Mouse (Mus musculus) neural tube, embryonic 14.5 days (tissue): ENCODE data around the gene Myo1h. TPM values are rescaled to one million over a fixed set of nuclear protein-coding genes. Genes with fewer than 3 reads are reported as not detected.

ENCODE experiments used
- ATAC-seq: fragments of 200-750 bp; cut with Nextera tagmentation; 2 replicates; pipeline ENCODE4 v1.8.0; 2017; ENCODE audit warnings: low read depth, mild to moderate bottlenecking, moderate TSS enrichment, moderate library complexity
- H3K27ac ChIP-seq: fragments of 300-500 bp; sonication (generic); 2 replicates; pipeline ENCODE4 v1.5.1; 2014; ENCODE audit warnings: low read depth, mild to moderate bottlenecking, control low read depth, low read length, moderate library complexity, mixed read lengths
- H3K27me3 ChIP-seq: fragments of 300-500 bp; sonication (generic); 2 replicates; pipeline ENCODE4 v1.6.1; 2014; ENCODE audit warnings: low read length; ENCODE audit not compliant: control insufficient read depth, insufficient read depth
- H3K36me3 ChIP-seq: fragments of 300-500 bp; sonication (generic); 2 replicates; pipeline ENCODE4 v1.6.1; 2014; ENCODE audit warnings: low read length, mixed read lengths; ENCODE audit not compliant: control insufficient read depth, insufficient read depth
- H3K4me1 ChIP-seq: fragments of 300-500 bp; sonication (generic); 2 replicates; pipeline ENCODE4 v1.6.1; 2014; ENCODE audit warnings: low read length; ENCODE audit not compliant: control insufficient read depth, insufficient read depth
- H3K4me2 ChIP-seq: fragments of 300-500 bp; sonication (generic); 2 replicates; pipeline ENCODE4 v1.6.1; 2014; ENCODE audit warnings: mild to moderate bottlenecking, low read depth, low read length, control low read depth
- H3K4me3 ChIP-seq: fragments of 300-500 bp; sonication (generic); 2 replicates; pipeline ENCODE4 v1.5.1; 2014; ENCODE audit warnings: low read depth, low read length, control low read depth, mixed read lengths
- H3K9ac ChIP-seq: fragments of 300-500 bp; sonication (generic); replicated peaks from 2 replicates; pipeline ENCODE4 v1.6.1; 2014; ENCODE audit warnings: low read depth, mild to moderate bottlenecking, control low read depth, low read length, mixed read lengths
- H3K9me3 ChIP-seq: fragments of 300-500 bp; sonication (generic); 2 replicates; pipeline ENCODE4 v1.6.1; 2016; ENCODE audit warnings: low read length; ENCODE audit not compliant: control insufficient read depth
- WGBS: fragments of 180-500 bp; shearing (Covaris S2); extraction: QIAGEN DNeasy Blood & Tissue Kit; methylation state at CpG from one replicate; pipeline ENCODE4 v1.1.7; 2014; 5-methylcytosine and 5-hydroxymethylcytosine counted together
- polyA plus RNA-seq: library from polyadenylated mRNA; unstranded; fragments of >200 nt; fragmentation: Nextera tagmentation; extraction: Ambion mirVana; gene quantifications from 2 replicates; pipeline ENCODE4 v1.2.1, GENCODE M21; 2014

Myo1h gene
- 0.75 and 0.88 TPM in 2 replicates for polyA plus RNA-seq

GRCm38 (mm10) chr5:114288874-114289273, at the start of gene Myo1h:
Gene Myo1h (plus strand): TSS chr5:114289166.
- Histone ChIP-seq H3K27ac (no peak within 1 kb of the TSS), H3K9ac (no peak within 1 kb of the TSS), H3K9me3 (no peaks in the 10 kb centered on the region), H3K4me1 (peaks cover 3% of the 10 kb centered on the region; the same call in 1 of the 2 replicates), H3K36me3 (no peaks in the 10 kb centered on the region), H3K4me2 (no peak within 1 kb of the TSS), H3K4me3 (no peak within 1 kb of the TSS), H3K27me3 (peaks cover 4% of the 10 kb centered on the region; the same call in 1 of the 2 replicates)
- WGBS = 51% methylated on average over 13 of the region's 13 CpGs
- ATAC-seq = no peak

GRCm38 (mm10) chr5:114239737-114240136, 49.2 kb upstream of the Myo1h start:
- no peaks in the 10 kb centered on the region for H3K9me3 ChIP-seq
- no peak overlapping the region for H3K27ac ChIP-seq
- H3K9ac ChIP-seq = no peak overlapping the region
- no peaks in the 10 kb centered on the region for H3K4me1 ChIP-seq
- H3K27me3 ChIP-seq = no peaks in the 10 kb centered on the region
- no peak overlapping the region for H3K4me2 ChIP-seq
- 52% methylated on average over 14 of the region's 14 CpGs for WGBS
- H3K4me3 ChIP-seq = no peak overlapping the region
- ATAC-seq = no peak
- H3K36me3 ChIP-seq = no peaks in the 10 kb centered on the region

- Histone ChIP-seq H3K4me1 (no peaks in the 10 kb centered on the region), H3K27me3 (no peaks in the 10 kb centered on the region), H3K27ac (no peak overlapping the region), H3K9me3 (no peaks in the 10 kb centered on the region), H3K36me3 (no peaks in the 10 kb centered on the region), H3K4me2 (no peak overlapping the region), H3K9ac (no peak overlapping the region), H3K4me3 (no peak overlapping the region)
- ATAC-seq = no peak
- 78% methylated on average over 7 of the region's 7 CpGs for WGBS
Observed at GRCm38 (mm10) chr5:114246465-114246864, 42.5 kb upstream of the Myo1h start.

GRCm38 (mm10) chr5:114248174-114248589, 40.8 kb upstream of the Myo1h start:
- H3K4me3 ChIP-seq = no peak overlapping the region

GRCm38 (mm10) chr5:114259495-114259894, 29.5 kb upstream of the Myo1h start:
- Histone ChIP-seq H3K4me1 (0 out of 2 replicates have a peak, but pooled peaks cover 2% of the 10 kb centered on the region), H3K9me3 (no peaks in the 10 kb centered on the region), H3K27ac (no peak overlapping the region), H3K4me2 (no peak overlapping the region), H3K4me3 (no peak overlapping the region), H3K9ac (no peak overlapping the region), H3K27me3 (no peaks in the 10 kb centered on the region), H3K36me3 (no peaks in the 10 kb centered on the region)
- WGBS = 80% methylated on average over 9 of the region's 10 CpGs
- no peak for ATAC-seq

More at GRCm38 (mm10) chr5:114248174-114248589, 40.8 kb upstream of the Myo1h start:
- Histone ChIP-seq H3K9me3 (no peaks in the 10 kb centered on the region), H3K4me2 (peak overlapping the region; percentile 17; the same call in 1 of the 2 replicates), H3K36me3 (no peaks in the 10 kb centered on the region), H3K4me1 (no peaks in the 10 kb centered on the region), H3K9ac (no peak overlapping the region), H3K27me3 (no peaks in the 10 kb centered on the region), H3K27ac (no peak overlapping the region)
- ATAC-seq = peak; percentile 46
- 14% methylated on average over 14 of the region's 14 CpGs for WGBS

- no peak for ATAC-seq
- Histone ChIP-seq H3K4me1 (0 out of 2 replicates have a peak, but pooled peaks cover 2% of the 10 kb centered on the region), H3K9me3 (no peaks in the 10 kb centered on the region), H3K36me3 (no peaks in the 10 kb centered on the region), H3K9ac (no peak overlapping the region), H3K4me3 (no peak overlapping the region), H3K4me2 (no peak overlapping the region), H3K27me3 (no peaks in the 10 kb centered on the region; the same call in 1 of the 2 replicates), H3K27ac (no peak overlapping the region)
Observed at GRCm38 (mm10) chr5:114261494-114261893, 27.5 kb upstream of the Myo1h start.

- WGBS = 35% methylated on average over 8 of the region's 8 CpGs
- Histone ChIP-seq H3K9ac (no peak overlapping the region), H3K4me3 (no peak overlapping the region), H3K4me1 (0 out of 2 replicates have a peak, but pooled peaks cover 2% of the 10 kb centered on the region), H3K36me3 (no peaks in the 10 kb centered on the region), H3K27me3 (peaks cover 6% of the 10 kb centered on the region), H3K27ac (no peak overlapping the region), H3K4me2 (no peak overlapping the region), H3K9me3 (no peaks in the 10 kb centered on the region)
- ATAC-seq = peak; percentile 71
Observed at GRCm38 (mm10) chr5:114264030-114264459, 24.9 kb upstream of the Myo1h start.

- Histone ChIP-seq H3K9me3 (no peaks in the 10 kb centered on the region), H3K27me3 (peaks cover 6% of the 10 kb centered on the region), H3K4me3 (no peak overlapping the region), H3K9ac (no peak overlapping the region), H3K4me1 (0 out of 2 replicates have a peak, but pooled peaks cover 2% of the 10 kb centered on the region), H3K4me2 (no peak overlapping the region), H3K27ac (no peak overlapping the region), H3K36me3 (no peaks in the 10 kb centered on the region)
- WGBS = 85% methylated on average over 8 of the region's 8 CpGs
- ATAC-seq = no peak
Observed at GRCm38 (mm10) chr5:114264791-114265190, 24.2 kb upstream of the Myo1h start.

GRCm38 (mm10) chr5:114268646-114269045, 20.3 kb upstream of the Myo1h start:
- peaks cover 7% of the 10 kb centered on the region; the same call in 1 of the 2 replicates for H3K4me1 ChIP-seq
- H3K4me3 ChIP-seq = no peak overlapping the region
- ATAC-seq = no peak; the same call in 1 of the 2 replicates
- H3K27me3 ChIP-seq = peaks cover 34% of the 10 kb centered on the region
- 51% methylated on average over 7 of the region's 7 CpGs for WGBS
- no peaks in the 10 kb centered on the region for H3K36me3 ChIP-seq
- H3K27ac ChIP-seq = no peak overlapping the region
- no peak overlapping the region for H3K4me2 ChIP-seq
- H3K9me3 ChIP-seq = no peaks in the 10 kb centered on the region
- H3K9ac ChIP-seq = no peak overlapping the region
